Mouse (Mus musculus) megakaryocyte, embryonic 14.5 days (primary cell): Measurements from ENCODE around the gene Zfp354c.

ENCODE experiments used
- FLI1 ChIP-seq: IDR thresholded peaks from 2 replicates; pipeline ENCODE4 v1.6.1; 2012; ENCODE audit warnings: low read length, inconsistent platforms, mixed read lengths
- GATA1 ChIP-seq: IDR thresholded peaks from 3 replicates; pipeline ENCODE4 v1.6.1; 2012; ENCODE audit warnings: mixed read lengths, low read length, inconsistent platforms, borderline replicate concordance

- TF ChIP-seq GATA1 (no peak), FLI1 (no peak)
These were observed 56.5 kb downstream of the Zfp354c start for GRCm38 (mm10) chr11:50771006-50771405.
